Mouse (Mus musculus): ENCODE measurements at regions not wholly inside any gene's neighbourhood (a gene's known extent, or its start where the extent isn't known, plus 50 kb on each side); places are given as distances from the start of the nearest gene placed in this dataset.

GRCm38 (mm10) chr14:72864792-72865191 is 155.0 kb upstream of the Fndc3a start:
- no peaks in the 10 kb centered on the region for H3K27me3 ChIP-seq (ENCODE audit: control insufficient read depth, insufficient read depth, low read length)
- no peak for ATAC-seq (ENCODE audit: low FRiP score)
- DNase-seq (ENCODE audit: low spot score), result no peak
- no peak overlapping the region for H3K9ac ChIP-seq (ENCODE audit: low read depth, low read length)
- 92% methylated on average over 4 of the region's 4 CpGs for WGBS
- no peaks in the 10 kb centered on the region for H3K4me1 ChIP-seq (replicated peaks; ENCODE audit: control insufficient read depth, insufficient read depth, low read length)
- no peak overlapping the region for H3K27ac ChIP-seq (ENCODE audit: low read depth, low read length)
- no peak overlapping the region for H3K4me2 ChIP-seq (replicated peaks; ENCODE audit: low read depth, low read length)
- no peaks in the 10 kb centered on the region for H3K36me3 ChIP-seq (ENCODE audit: control insufficient read depth, insufficient read depth, low read length)
- H3K4me3 ChIP-seq (ENCODE audit: low read depth, low read length), result no peak overlapping the region
- no peaks in the 10 kb centered on the region for H3K9me3 ChIP-seq (ENCODE audit: control insufficient read depth, low read length)

GRCm38 (mm10) chr14:72864130-72864529 is 154.3 kb upstream of the Fndc3a start:
- no peak overlapping the region for H3K4me2 ChIP-seq (replicated peaks; ENCODE audit: low read depth, low read length)
- no peak overlapping the region for H3K9ac ChIP-seq (ENCODE audit: low read depth, low read length)
- DNase-seq (ENCODE audit: low spot score) (no peak), ATAC-seq (ENCODE audit: low FRiP score) (no peak)
- H3K27ac ChIP-seq (ENCODE audit: low read depth, low read length), result no peak overlapping the region
- no peaks in the 10 kb centered on the region for H3K27me3 ChIP-seq (ENCODE audit: control insufficient read depth, insufficient read depth, low read length)
- WGBS, result 77% methylated on average over 5 of the region's 5 CpGs
- no peaks in the 10 kb centered on the region for H3K36me3 ChIP-seq (ENCODE audit: control insufficient read depth, insufficient read depth, low read length)
- H3K4me3 ChIP-seq (ENCODE audit: low read depth, low read length), result no peak overlapping the region
- no peaks in the 10 kb centered on the region for H3K9me3 ChIP-seq (ENCODE audit: control insufficient read depth, low read length)
- no peaks in the 10 kb centered on the region for H3K4me1 ChIP-seq (replicated peaks; ENCODE audit: control insufficient read depth, insufficient read depth, low read length)

- H3K4me2 ChIP-seq (replicated peaks; ENCODE audit: low read depth, low read length), result no peak overlapping the region
- H3K36me3 ChIP-seq (ENCODE audit: control insufficient read depth, insufficient read depth, low read length), result no peaks in the 10 kb centered on the region
- ATAC-seq (ENCODE audit: low FRiP score) (no peak), DNase-seq (ENCODE audit: low spot score) (no peak)
- H3K9ac ChIP-seq (ENCODE audit: low read depth, low read length), result no peak overlapping the region
- no peak overlapping the region for H3K27ac ChIP-seq (ENCODE audit: low read depth, low read length)
- H3K9me3 ChIP-seq (ENCODE audit: control insufficient read depth, low read length), result no peaks in the 10 kb centered on the region
- H3K4me3 ChIP-seq (ENCODE audit: low read depth, low read length), result no peak overlapping the region
- no peaks in the 10 kb centered on the region for H3K27me3 ChIP-seq (ENCODE audit: control insufficient read depth, insufficient read depth, low read length)
- 83% methylated on average over 7 of the region's 7 CpGs for WGBS
- H3K4me1 ChIP-seq (replicated peaks; ENCODE audit: control insufficient read depth, insufficient read depth, low read length), result no peaks in the 10 kb centered on the region
Observed at GRCm38 (mm10) chr14:72862806-72863526, 153.2 kb upstream of the Fndc3a start.

GRCm38 (mm10) chr14:72854226-72854625 is 144.4 kb upstream of the Fndc3a start:
- WGBS, result 86% methylated on average over 1 of the region's 1 CpGs
- peak; percentile 47; the same call in 1 of the 2 replicates for ATAC-seq (ENCODE audit: low FRiP score)
- Histone ChIP-seq H3K9me3 (ENCODE audit: control insufficient read depth, low read length) (no peaks in the 10 kb centered on the region), H3K9ac (ENCODE audit: low read depth, low read length) (no peak overlapping the region), H3K4me1 (replicated peaks; ENCODE audit: control insufficient read depth, insufficient read depth, low read length) (no peaks in the 10 kb centered on the region), H3K27me3 (ENCODE audit: control insufficient read depth, insufficient read depth, low read length) (no peaks in the 10 kb centered on the region), H3K4me2 (replicated peaks; ENCODE audit: low read depth, low read length) (no peak overlapping the region), H3K27ac (ENCODE audit: low read depth, low read length) (no peak overlapping the region), H3K36me3 (ENCODE audit: control insufficient read depth, insufficient read depth, low read length) (no peaks in the 10 kb centered on the region), H3K4me3 (ENCODE audit: low read depth, low read length) (no peak overlapping the region)
- no peak for DNase-seq (ENCODE audit: low spot score)

GRCm38 (mm10) chr14:72853104-72853503 is 143.3 kb upstream of the Fndc3a start:
- no peak overlapping the region for H3K4me2 ChIP-seq (replicated peaks; ENCODE audit: low read depth, low read length)
- H3K9me3 ChIP-seq (ENCODE audit: control insufficient read depth, low read length), result no peaks in the 10 kb centered on the region
- no peaks in the 10 kb centered on the region for H3K27me3 ChIP-seq (ENCODE audit: control insufficient read depth, insufficient read depth, low read length)
- H3K9ac ChIP-seq (ENCODE audit: low read depth, low read length), result no peak overlapping the region
- no peaks in the 10 kb centered on the region for H3K36me3 ChIP-seq (ENCODE audit: control insufficient read depth, insufficient read depth, low read length)
- H3K4me3 ChIP-seq (ENCODE audit: low read depth, low read length), result no peak overlapping the region
- ATAC-seq (ENCODE audit: low FRiP score) (no peak), DNase-seq (ENCODE audit: low spot score) (no peak)
- H3K27ac ChIP-seq (ENCODE audit: low read depth, low read length), result no peak overlapping the region
- WGBS, result 84% methylated on average over 3 of the region's 3 CpGs
- H3K4me1 ChIP-seq (replicated peaks; ENCODE audit: control insufficient read depth, insufficient read depth, low read length), result no peaks in the 10 kb centered on the region

- no peak overlapping the region for H3K9ac ChIP-seq (ENCODE audit: low read depth, low read length)
- no peaks in the 10 kb centered on the region for H3K4me1 ChIP-seq (replicated peaks; ENCODE audit: control insufficient read depth, insufficient read depth, low read length)
- no peak for DNase-seq (ENCODE audit: low spot score)
- H3K4me3 ChIP-seq (ENCODE audit: low read depth, low read length), result no peak overlapping the region
- WGBS, result 83% methylated on average over 3 of the region's 3 CpGs
- H3K9me3 ChIP-seq (ENCODE audit: control insufficient read depth, low read length), result no peaks in the 10 kb centered on the region
- ATAC-seq (ENCODE audit: low FRiP score), result no peak
- no peaks in the 10 kb centered on the region for H3K36me3 ChIP-seq (ENCODE audit: control insufficient read depth, insufficient read depth, low read length)
- no peak overlapping the region for H3K27ac ChIP-seq (ENCODE audit: low read depth, low read length)
- H3K27me3 ChIP-seq (ENCODE audit: control insufficient read depth, insufficient read depth, low read length), result no peaks in the 10 kb centered on the region
- H3K4me2 ChIP-seq (replicated peaks; ENCODE audit: low read depth, low read length), result no peak overlapping the region
Observed at GRCm38 (mm10) chr14:72850884-72851283, 141.1 kb upstream of the Fndc3a start.

- Histone ChIP-seq H3K27me3 (ENCODE audit: control insufficient read depth, insufficient read depth, low read length) (no peaks in the 10 kb centered on the region), H3K4me1 (replicated peaks; ENCODE audit: control insufficient read depth, insufficient read depth, low read length) (no peaks in the 10 kb centered on the region), H3K4me3 (ENCODE audit: low read depth, low read length) (no peak overlapping the region), H3K27ac (ENCODE audit: low read depth, low read length) (no peak overlapping the region), H3K9me3 (ENCODE audit: control insufficient read depth, low read length) (no peaks in the 10 kb centered on the region), H3K36me3 (ENCODE audit: control insufficient read depth, insufficient read depth, low read length) (no peaks in the 10 kb centered on the region), H3K4me2 (replicated peaks; ENCODE audit: low read depth, low read length) (no peak overlapping the region), H3K9ac (ENCODE audit: low read depth, low read length) (no peak overlapping the region)
- no peak for DNase-seq (ENCODE audit: low spot score)
- 87% methylated on average over 4 of the region's 4 CpGs for WGBS
- no peak for ATAC-seq (ENCODE audit: low FRiP score)
Observed at GRCm38 (mm10) chr14:72848271-72848955, 138.6 kb upstream of the Fndc3a start.

- no peaks in the 10 kb centered on the region for H3K4me1 ChIP-seq (replicated peaks; ENCODE audit: control insufficient read depth, insufficient read depth, low read length)
- H3K9me3 ChIP-seq (ENCODE audit: control insufficient read depth, low read length), result no peaks in the 10 kb centered on the region
- H3K9ac ChIP-seq (ENCODE audit: low read depth, low read length), result no peak overlapping the region
- no peak overlapping the region for H3K4me3 ChIP-seq (ENCODE audit: low read depth, low read length)
- no peak overlapping the region for H3K27ac ChIP-seq (ENCODE audit: low read depth, low read length)
- no peak overlapping the region for H3K4me2 ChIP-seq (replicated peaks; ENCODE audit: low read depth, low read length)
- no peaks in the 10 kb centered on the region for H3K27me3 ChIP-seq (ENCODE audit: control insufficient read depth, insufficient read depth, low read length)
- 67% methylated on average over 7 of the region's 7 CpGs for WGBS
- H3K36me3 ChIP-seq (ENCODE audit: control insufficient read depth, insufficient read depth, low read length), result no peaks in the 10 kb centered on the region
- no peak for ATAC-seq (ENCODE audit: low FRiP score)
- no peak for DNase-seq (ENCODE audit: low spot score)
Observed at GRCm38 (mm10) chr14:72847466-72847865, 137.7 kb upstream of the Fndc3a start.
